Mouse (Mus musculus): ENCODE data around the gene Afap1l2. TPM values are rescaled to one million over a fixed set of nuclear protein-coding genes. Genes with fewer than 3 reads are reported as not detected.
A peak's percentile ranks its signal among the peaks of the same experiment; 100 is the strongest.

Afap1l2 gene
- total and polyA plus RNA-seq, 2 experiments from 2014 or later, result 10.1 to 12.7 TPM

DNA sequence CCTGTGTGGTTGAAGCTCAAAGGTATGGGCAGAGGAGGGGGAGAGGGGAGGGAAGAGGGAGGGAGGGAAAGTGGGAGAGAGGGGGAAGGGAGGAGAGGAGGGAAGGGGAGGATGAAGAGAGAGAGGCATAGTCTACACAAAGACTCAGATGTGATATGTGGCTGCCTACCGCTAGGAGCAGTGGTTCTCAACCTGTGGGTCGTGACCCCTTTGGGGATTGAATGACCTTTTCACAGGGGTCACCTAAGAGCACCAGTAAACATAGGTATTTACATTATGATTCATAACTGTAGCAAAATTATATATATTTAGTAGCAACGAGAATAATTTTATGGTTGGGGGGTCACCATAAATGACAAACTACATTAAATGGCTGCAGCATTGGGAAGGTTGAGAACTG, 74.2 kb downstream of the Afap1l2 start:
- Histone ChIP-seq H3K4me2 (ENCODE audit: low read depth) (no peak overlapping the region), H3K36me3 (ENCODE audit: insufficient read depth) (no peaks in the 10 kb centered on the region), H3K27me3 (ENCODE audit: insufficient read depth, low read length) (no peaks in the 10 kb centered on the region), H3K9me3 (ENCODE audit: low read length) (no peaks in the 10 kb centered on the region), H3K9ac (no peak overlapping the region), H3K4me1 (ENCODE audit: insufficient read depth) (no peaks in the 10 kb centered on the region), H3K27ac (ENCODE audit: low read depth, low read length) (no peak overlapping the region), H3K4me3 (ENCODE audit: low read depth, low read length) (no peak overlapping the region)
- TF ChIP-seq CTCF (IDR thresholded peaks at IDR 0.05; ENCODE audit: low read depth), result no peak
- 91% methylated on average over 3 of the region's 3 CpGs for WGBS
- no peak for DNase-seq
- ATAC-seq, result no peak

DNA sequence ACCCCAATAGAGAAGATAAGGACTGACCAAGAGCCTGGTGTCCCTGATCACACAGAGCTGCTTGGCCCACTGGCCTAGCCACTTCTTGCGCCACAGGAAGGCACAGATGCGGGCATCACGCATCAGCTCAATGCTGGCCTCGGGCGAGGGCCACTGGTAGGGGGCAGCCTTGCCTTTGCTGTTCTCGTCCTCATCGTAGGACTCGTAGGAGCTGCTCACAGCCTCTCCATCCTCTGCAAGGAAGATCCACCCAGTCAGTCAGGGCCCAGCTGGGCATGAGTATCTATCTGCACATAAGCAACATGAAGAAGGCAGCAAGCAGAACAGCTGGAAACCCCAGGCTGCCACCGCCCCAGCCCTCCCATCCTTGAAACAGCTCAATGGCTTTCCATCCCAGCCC, 78.0 kb downstream of the Afap1l2 start:
- no peaks in the 10 kb centered on the region for H3K9me3 ChIP-seq (ENCODE audit: low read length)
- H3K36me3 ChIP-seq (ENCODE audit: insufficient read depth), result no peaks in the 10 kb centered on the region
- TF ChIP-seq CTCF (IDR thresholded peaks at IDR 0.05; ENCODE audit: low read depth), result no peak
- WGBS, result 88% methylated on average over 9 of the region's 9 CpGs
- H3K4me3 ChIP-seq (ENCODE audit: low read depth, low read length), result no peak overlapping the region
- H3K4me1 ChIP-seq (ENCODE audit: insufficient read depth), result no peaks in the 10 kb centered on the region
- no peak overlapping the region for H3K4me2 ChIP-seq (ENCODE audit: low read depth)
- no peak overlapping the region for H3K27ac ChIP-seq (ENCODE audit: low read depth, low read length)
- DNase-seq, result no peak
- H3K9ac ChIP-seq, result no peak overlapping the region
- H3K27me3 ChIP-seq (ENCODE audit: insufficient read depth, low read length), result no peaks in the 10 kb centered on the region
- ATAC-seq, result no peak

DNA sequence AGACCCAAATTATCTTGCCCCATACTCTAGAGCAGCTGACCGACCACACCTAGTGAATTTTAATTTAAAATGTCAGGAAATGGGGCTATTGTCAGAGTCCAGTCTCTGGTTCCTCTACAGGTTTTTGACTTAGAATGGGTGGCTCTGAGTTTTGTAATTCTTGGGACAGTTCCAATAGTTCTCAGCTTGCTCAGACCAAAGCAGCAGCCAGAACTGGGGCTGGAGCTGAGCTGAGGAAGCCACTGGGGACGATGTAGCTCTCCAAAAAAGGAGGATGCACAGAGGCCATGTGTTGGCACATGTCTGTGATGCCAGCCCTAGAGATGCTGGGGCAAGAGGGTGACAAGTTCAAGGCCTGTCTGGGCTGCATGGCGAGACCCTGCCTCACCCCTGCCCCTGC, 78.6 kb downstream of the Afap1l2 start:
- DNase-seq, result no peak
- Histone ChIP-seq H3K4me1 (ENCODE audit: insufficient read depth) (no peaks in the 10 kb centered on the region), H3K36me3 (ENCODE audit: insufficient read depth) (no peaks in the 10 kb centered on the region), H3K9me3 (ENCODE audit: low read length) (no peaks in the 10 kb centered on the region), H3K27me3 (ENCODE audit: insufficient read depth, low read length) (no peaks in the 10 kb centered on the region), H3K9ac (no peak overlapping the region), H3K4me2 (ENCODE audit: low read depth) (no peak overlapping the region), H3K4me3 (ENCODE audit: low read depth, low read length) (no peak overlapping the region), H3K27ac (ENCODE audit: low read depth, low read length) (no peak overlapping the region)
- ATAC-seq, result no peak; the same call in 1 of the 2 replicates
- WGBS, result 68% methylated on average over 3 of the region's 3 CpGs
- no peak for TF ChIP-seq CTCF (IDR thresholded peaks at IDR 0.05; ENCODE audit: low read depth)

GRCm38 (mm10) chr19:56921744-56922143, 86.3 kb downstream of the Afap1l2 start:
- no peak for ATAC-seq
- Histone ChIP-seq H3K27ac (ENCODE audit: low read depth, low read length) (no peak overlapping the region), H3K4me1 (ENCODE audit: insufficient read depth) (no peaks in the 10 kb centered on the region), H3K4me2 (ENCODE audit: low read depth) (no peak overlapping the region), H3K9ac (no peak overlapping the region), H3K4me3 (ENCODE audit: low read depth, low read length) (no peak overlapping the region), H3K36me3 (ENCODE audit: insufficient read depth) (no peaks in the 10 kb centered on the region), H3K9me3 (ENCODE audit: low read length) (no peaks in the 10 kb centered on the region), H3K27me3 (ENCODE audit: insufficient read depth, low read length) (no peaks in the 10 kb centered on the region)
- WGBS, result 68% methylated on average over 5 of the region's 5 CpGs
- no peak for TF ChIP-seq CTCF (IDR thresholded peaks at IDR 0.05; ENCODE audit: low read depth)
- DNase-seq, result no peak

DNA sequence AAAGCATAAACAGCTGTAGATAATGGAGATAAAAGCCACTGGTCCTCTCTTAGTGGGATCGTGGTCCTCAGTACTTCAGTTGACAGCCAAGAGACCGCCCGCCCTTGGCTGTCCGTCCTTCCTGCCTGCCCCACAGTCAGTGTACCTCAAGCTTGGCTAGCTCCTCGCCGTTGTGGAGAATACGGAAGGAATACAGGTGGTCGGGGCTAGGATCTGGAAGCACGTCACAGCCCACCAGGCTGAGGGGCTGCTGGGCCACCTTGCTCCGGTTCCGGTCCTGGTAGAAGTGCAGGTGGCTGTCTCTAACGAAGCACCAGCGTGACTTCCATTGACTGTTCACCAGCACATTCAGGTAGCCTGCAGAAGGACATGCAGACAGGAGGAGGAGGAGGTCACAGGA, 87.8 kb downstream of the Afap1l2 start:
- H3K4me3 ChIP-seq (ENCODE audit: low read depth, low read length), result no peak overlapping the region
- H3K36me3 ChIP-seq (ENCODE audit: insufficient read depth), result no peaks in the 10 kb centered on the region
- no peak for TF ChIP-seq CTCF (IDR thresholded peaks at IDR 0.05; ENCODE audit: low read depth)
- DNase-seq, result no peak
- H3K9ac ChIP-seq, result no peak overlapping the region
- H3K27me3 ChIP-seq (ENCODE audit: insufficient read depth, low read length), result no peaks in the 10 kb centered on the region
- no peaks in the 10 kb centered on the region for H3K9me3 ChIP-seq (ENCODE audit: low read length)
- H3K4me2 ChIP-seq (ENCODE audit: low read depth), result no peak overlapping the region
- no peak for ATAC-seq
- WGBS, result 90% methylated on average over 13 of the region's 13 CpGs
- H3K4me1 ChIP-seq (ENCODE audit: insufficient read depth), result no peaks in the 10 kb centered on the region
- no peak overlapping the region for H3K27ac ChIP-seq (ENCODE audit: low read depth, low read length)

DNA sequence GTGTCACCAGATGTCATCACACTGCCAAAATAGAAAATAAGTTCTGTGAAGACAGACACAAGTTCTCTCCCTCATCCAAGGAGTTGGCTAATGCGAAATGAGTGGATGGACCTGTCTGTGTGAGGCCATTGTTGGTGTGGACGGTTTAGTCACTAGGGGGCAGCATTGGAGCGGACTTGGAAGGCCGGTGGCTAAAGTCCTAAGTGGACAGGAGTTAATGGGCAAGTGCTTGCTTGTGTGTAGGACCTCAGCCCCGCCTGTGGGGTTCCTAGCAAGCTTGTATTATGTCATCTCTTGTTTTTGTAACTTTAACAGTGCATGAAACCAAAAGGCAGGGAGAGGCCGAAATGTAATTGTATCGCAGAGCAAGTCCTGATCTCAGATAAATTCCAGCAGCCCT, 88.4 kb downstream of the Afap1l2 start:
- Histone ChIP-seq H3K27ac (ENCODE audit: low read depth, low read length) (no peak overlapping the region), H3K4me3 (ENCODE audit: low read depth, low read length) (no peak overlapping the region), H3K27me3 (ENCODE audit: insufficient read depth, low read length) (no peaks in the 10 kb centered on the region), H3K36me3 (ENCODE audit: insufficient read depth) (no peaks in the 10 kb centered on the region), H3K4me1 (ENCODE audit: insufficient read depth) (no peaks in the 10 kb centered on the region), H3K4me2 (ENCODE audit: low read depth) (no peak overlapping the region), H3K9me3 (ENCODE audit: low read length) (no peaks in the 10 kb centered on the region), H3K9ac (no peak overlapping the region)
- 26% methylated on average over 7 of the region's 7 CpGs for WGBS
- ATAC-seq, result peak; percentile 78
- DNase-seq, result peak; percentile 78
- peak; percentile 83 for TF ChIP-seq CTCF (IDR thresholded peaks at IDR 0.05; ENCODE audit: low read depth)

GRCm38 (mm10) chr19:56915084-56915483, 92.9 kb downstream of the Afap1l2 start:
- TF ChIP-seq CTCF (IDR thresholded peaks at IDR 0.05; ENCODE audit: low read depth), result no peak

DNA sequence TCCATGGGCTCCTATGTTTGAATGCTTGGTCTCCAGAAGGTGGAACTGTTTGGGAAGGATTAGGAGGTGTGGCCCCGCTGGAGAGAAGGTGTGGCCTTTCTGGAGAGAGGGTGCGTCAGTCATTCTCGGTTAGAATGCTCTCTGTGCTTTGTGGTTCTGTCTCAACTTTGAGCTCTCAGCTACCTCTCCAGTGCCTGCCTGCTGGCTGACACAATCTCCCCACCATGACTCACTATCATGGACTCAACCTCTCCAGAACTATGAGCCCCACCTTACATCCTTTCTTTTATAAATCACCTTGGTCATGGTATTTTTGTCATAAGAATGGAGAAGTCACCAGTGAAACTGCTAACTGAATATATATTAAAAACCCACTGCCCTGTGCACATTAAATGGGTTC, 93.4 kb downstream of the Afap1l2 start:
- no peak for ATAC-seq
- WGBS, result 95% methylated on average over 3 of the region's 3 CpGs
- TF ChIP-seq CTCF (IDR thresholded peaks at IDR 0.05; ENCODE audit: low read depth), result no peak

More at GRCm38 (mm10) chr19:56915084-56915483, 92.9 kb downstream of the Afap1l2 start:
- no peak overlapping the region for H3K4me3 ChIP-seq (ENCODE audit: low read depth, low read length)
- no peak overlapping the region for H3K9ac ChIP-seq
- no peak for DNase-seq
- H3K27me3 ChIP-seq (ENCODE audit: insufficient read depth, low read length), result no peaks in the 10 kb centered on the region
- no peak overlapping the region for H3K4me2 ChIP-seq (ENCODE audit: low read depth)
- no peaks in the 10 kb centered on the region; the same call in 1 of the 2 replicates for H3K36me3 ChIP-seq (ENCODE audit: insufficient read depth)
- no peak for ATAC-seq
- no peaks in the 10 kb centered on the region for H3K9me3 ChIP-seq (ENCODE audit: low read length)
- H3K27ac ChIP-seq (ENCODE audit: low read depth, low read length), result no peak overlapping the region
- 64% methylated on average over 6 of the region's 6 CpGs for WGBS
- no peaks in the 10 kb centered on the region for H3K4me1 ChIP-seq (ENCODE audit: insufficient read depth)

More for the DNA sequence above, 93.4 kb downstream of the Afap1l2 start:
- H3K4me1 ChIP-seq (ENCODE audit: insufficient read depth), result no peaks in the 10 kb centered on the region
- H3K27me3 ChIP-seq (ENCODE audit: insufficient read depth, low read length), result no peaks in the 10 kb centered on the region
- no peak for DNase-seq
- no peak overlapping the region for H3K4me2 ChIP-seq (ENCODE audit: low read depth)
- no peak overlapping the region for H3K9ac ChIP-seq
- no peaks in the 10 kb centered on the region for H3K9me3 ChIP-seq (ENCODE audit: low read length)
- H3K36me3 ChIP-seq (ENCODE audit: insufficient read depth), result no peaks in the 10 kb centered on the region; the same call in 1 of the 2 replicates
- no peak overlapping the region for H3K4me3 ChIP-seq (ENCODE audit: low read depth, low read length)
- H3K27ac ChIP-seq (ENCODE audit: low read depth, low read length), result no peak overlapping the region

Data from forebrain, postnatal 0 days (tissue).